Mouse (Mus musculus) liver, embryonic 14.5 days (tissue): ENCODE measurements around the gene Dolpp1.

Experiments
- CTCF ChIP-seq: IDR thresholded peaks from 2 replicates; pipeline ENCODE4 v1.5.1; 2016; ENCODE audit warnings: antibody characterized with exemption, low read depth, control low read depth
- EP300 ChIP-seq: IDR thresholded peaks from 2 replicates; pipeline ENCODE4 v1.6.1; 2016; ENCODE audit warnings: antibody characterized with exemption, low read depth

DNA sequence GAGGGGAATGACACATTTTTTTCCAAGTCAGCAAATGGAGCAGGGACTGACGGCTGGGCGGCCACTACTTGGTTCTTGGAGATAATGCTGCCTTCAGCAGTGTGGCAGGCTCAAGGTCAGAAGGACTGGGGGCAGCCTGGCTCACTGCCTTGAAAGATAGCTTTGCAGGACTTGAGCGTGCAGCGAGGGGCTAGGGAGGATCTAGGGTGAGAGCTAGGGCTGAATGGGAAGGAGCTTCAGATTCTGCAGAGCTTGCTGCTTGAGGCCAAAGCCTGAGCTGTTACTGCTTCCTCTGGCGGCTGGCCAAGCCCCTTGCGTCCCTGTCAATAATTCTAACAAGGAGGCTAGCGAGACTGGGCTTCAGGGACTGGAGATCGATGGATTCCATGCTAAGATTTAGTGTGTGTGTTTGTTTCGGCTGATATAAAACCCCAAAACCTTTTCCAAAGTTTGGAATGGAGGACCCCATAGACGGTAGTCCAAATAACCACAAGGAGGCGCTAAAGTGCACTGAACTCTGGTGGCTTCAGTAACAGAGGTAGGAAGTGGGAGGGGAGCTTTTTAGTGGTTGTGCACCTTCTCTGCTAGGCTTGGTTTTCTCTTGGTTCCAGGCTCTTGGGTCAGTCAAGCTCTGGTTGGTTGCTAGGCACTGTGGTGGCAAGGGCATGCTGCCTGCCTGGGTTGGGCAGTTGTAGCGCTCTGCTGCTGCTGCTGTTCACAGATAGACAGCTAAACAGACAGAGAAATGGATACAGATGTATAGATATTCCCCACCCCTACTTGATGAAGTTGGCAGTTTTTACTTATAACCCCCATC, 48.9 kb downstream of the Dolpp1 start:
- TF ChIP-seq EP300 (no peak), CTCF (peak; percentile 78)
